Mouse (Mus musculus) ES-Bruce4 (cell line): ENCODE measurements around the gene Tsfm. TPM values are rescaled to one million over a fixed set of nuclear protein-coding genes. Genes with fewer than 3 reads are reported as not detected.
A peak's percentile ranks its signal among the peaks of the same experiment; 100 is the strongest.

ENCODE experiments used
- H3K27ac ChIP-seq: 2 replicates; pipeline ENCODE4 v1.5.1; 2012; ENCODE audit warnings: low read length, inconsistent platforms; ENCODE audit not compliant: insufficient read depth
- H3K27me3 ChIP-seq: 2 replicates; pipeline ENCODE4 v1.6.1; 2012; ENCODE audit warnings: mild to moderate bottlenecking, low read length, inconsistent platforms; ENCODE audit not compliant: control insufficient read depth, poor library complexity, insufficient read depth, severe bottlenecking
- H3K36me3 ChIP-seq: 2 replicates; pipeline ENCODE4 v1.6.1; 2012; ENCODE audit warnings: inconsistent platforms, mild to moderate bottlenecking, low read length, moderate library complexity; ENCODE audit not compliant: control insufficient read depth, poor library complexity, insufficient read depth, severe bottlenecking
- H3K4me1 ChIP-seq: one replicate; pipeline ENCODE4 v1.8.1; 2011; ENCODE audit warnings: low read length; ENCODE audit not compliant: control insufficient read depth, insufficient read depth
- H3K4me3 ChIP-seq: 2 replicates; pipeline ENCODE4 v1.5.1; 2011; ENCODE audit warnings: low read depth, mild to moderate bottlenecking, low read length
- H3K9ac ChIP-seq: 2 replicates; pipeline ENCODE4 v1.6.1; 2012; ENCODE audit warnings: low read depth, mild to moderate bottlenecking, inconsistent platforms; ENCODE audit not compliant: poor library complexity, severe bottlenecking
- H3K9me3 ChIP-seq: replicated peaks from 2 replicates; pipeline ENCODE4 v1.6.1; 2012; ENCODE audit warnings: mild to moderate bottlenecking, low read length, inconsistent platforms; ENCODE audit not compliant: control insufficient read depth, poor library complexity, insufficient read depth, severe bottlenecking
- CTCF ChIP-seq: IDR thresholded peaks from one replicate; pipeline ENCODE4 v1.8.1; 2011; ENCODE audit warnings: low read depth, low read length
- EP300 ChIP-seq: IDR thresholded peaks from 2 replicates; pipeline ENCODE4 v1.6.1; 2011; ENCODE audit warnings: low read depth, low read length; ENCODE audit not compliant: insufficient read depth
- POLR2A ChIP-seq: IDR thresholded peaks from one replicate; pipeline ENCODE4 v1.8.1; 2011; ENCODE audit warnings: low read length; ENCODE audit not compliant: insufficient read depth
- polyA plus RNA-seq: library from polyadenylated mRNA; stranded (reverse); fragments of >200 nt; gene quantifications from 2 replicates; pipeline ENCODE4 v1.2.4, GENCODE M21; 2011; ENCODE audit warnings: low read depth; ENCODE audit not compliant: missing spikeins, insufficient read depth, insufficient read length

Gene Tsfm
- polyA plus RNA-seq, 1 experiment: 47.9 TPM

DNA sequence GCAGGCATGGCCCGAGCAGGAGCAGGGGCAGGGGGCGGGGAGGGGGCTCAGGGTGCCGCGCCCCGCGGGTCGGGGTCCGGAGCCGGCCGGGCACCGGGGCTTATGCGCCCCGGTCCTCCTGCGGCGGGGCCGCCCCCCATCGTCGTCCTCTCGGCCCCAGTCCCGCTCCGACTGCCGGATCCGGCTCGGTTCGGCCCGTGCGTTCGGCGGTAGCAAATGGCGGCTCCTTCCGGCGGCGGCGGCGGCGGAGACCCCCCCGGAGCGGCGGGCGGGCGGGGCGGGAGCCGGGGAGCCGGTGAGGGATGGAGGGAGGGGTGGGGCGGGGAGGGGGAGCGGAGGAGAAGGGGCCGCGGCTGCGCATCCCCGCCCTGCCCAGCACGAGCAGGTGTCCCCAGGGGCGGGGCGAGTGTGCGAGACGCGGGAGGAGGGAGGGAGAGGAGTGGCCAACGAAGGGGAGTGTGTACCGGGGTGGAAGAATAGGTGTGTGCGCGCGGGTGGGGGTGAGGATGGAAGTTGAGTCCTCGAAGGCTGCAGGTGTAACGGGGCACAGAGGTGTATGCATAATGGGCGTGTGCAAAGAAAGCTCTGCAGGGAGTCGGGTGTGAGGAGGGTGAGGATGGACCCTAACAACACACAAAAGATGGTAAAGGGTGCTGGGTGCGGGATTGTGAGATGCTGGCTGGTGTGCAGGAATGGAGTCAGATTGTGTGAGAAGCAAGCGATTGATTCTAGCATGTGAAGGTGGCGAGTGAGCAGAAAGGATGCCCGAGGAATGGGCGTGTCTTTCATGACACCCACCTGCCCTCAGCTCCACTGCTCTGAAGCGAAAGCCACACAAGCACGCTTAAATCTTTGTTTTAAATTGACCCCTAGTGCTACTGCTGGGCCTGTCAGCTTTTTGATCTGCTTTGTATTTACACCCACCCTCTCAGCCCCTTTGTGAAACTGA lies 29.6 kb upstream of the Tsfm start, which contains the start of gene March9:
Gene March9 (minus strand): TSS at position 217 of the 949 bp plus-strand sequence.
- Histone ChIP-seq H3K9ac (peak within 1 kb of the TSS; percentile 90), H3K4me1 (peaks cover 2% of the 10 kb centered on the region), H3K9me3 (no peaks in the 10 kb centered on the region), H3K36me3 (peaks cover 12% of the 10 kb centered on the region), H3K4me3 (peak within 1 kb of the TSS; percentile 64), H3K27me3 (no peaks in the 10 kb centered on the region), H3K27ac (0 out of 2 replicates have a peak within 1 kb of the TSS, but pooled peaks have one; percentile 3)
- TF ChIP-seq EP300 (0 out of 2 replicates have a peak, but pooled peaks have one; percentile 6), CTCF (no peak)

DNA sequence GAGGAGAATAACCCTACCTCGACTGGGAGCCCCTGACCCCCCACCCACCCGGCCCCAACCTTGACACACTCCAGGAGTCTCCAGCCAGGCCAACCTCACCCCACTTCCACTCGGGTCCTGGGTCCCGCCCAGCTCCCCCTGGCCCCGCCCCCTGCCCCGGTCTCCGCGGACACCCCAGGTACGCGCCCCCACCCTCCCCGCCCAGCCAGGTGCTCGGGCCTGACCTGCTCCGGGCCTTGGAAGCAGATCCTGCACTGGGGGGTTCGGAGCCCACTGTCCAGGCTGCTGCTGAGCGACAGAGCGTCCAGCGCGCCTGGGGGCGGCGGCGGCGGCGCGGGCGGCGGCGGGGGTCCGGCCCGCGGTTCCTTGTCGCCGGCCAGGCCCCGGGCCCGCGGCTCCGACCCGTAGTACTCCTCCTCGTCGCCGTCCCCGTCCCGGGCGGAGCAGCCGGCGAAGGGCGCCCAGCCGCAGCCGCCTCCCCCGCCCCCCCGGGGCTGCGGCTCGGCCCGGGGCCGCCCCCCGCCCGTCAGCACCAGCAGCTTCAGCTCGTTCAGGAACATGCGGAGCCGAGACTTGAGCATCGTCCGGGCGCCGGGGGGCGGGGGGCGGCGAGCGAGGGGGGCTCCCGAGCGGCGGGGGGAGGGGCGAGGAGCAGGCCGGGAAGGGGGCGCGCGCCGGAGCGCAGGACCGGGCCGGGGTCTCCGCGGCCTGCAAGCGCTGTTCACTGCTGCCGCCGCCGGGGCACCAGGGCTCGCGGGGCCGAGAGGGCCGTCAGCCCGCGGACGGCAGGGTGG lies 28.7 kb upstream of the Tsfm start:
- Histone ChIP-seq H3K36me3 (peaks cover 5% of the 10 kb centered on the region), H3K4me1 (no peaks in the 10 kb centered on the region), H3K9me3 (no peaks in the 10 kb centered on the region), H3K27ac (no peak overlapping the region), H3K27me3 (no peaks in the 10 kb centered on the region), H3K9ac (peak overlapping the region; percentile 90), H3K4me3 (peak overlapping the region; percentile 63)
- TF ChIP-seq POLR2A (no peak), CTCF (no peak), EP300 (no peak)

- no peak overlapping the region for H3K27ac ChIP-seq
- H3K4me1 ChIP-seq: no peaks in the 10 kb centered on the region
- no peaks in the 10 kb centered on the region for H3K27me3 ChIP-seq
- TF ChIP-seq POLR2A: no peak
- TF ChIP-seq CTCF: no peak
- no peak for TF ChIP-seq EP300
- peak overlapping the region; percentile 48 for H3K4me3 ChIP-seq
- peaks cover 5% of the 10 kb centered on the region for H3K36me3 ChIP-seq
- no peaks in the 10 kb centered on the region for H3K9me3 ChIP-seq
- H3K9ac ChIP-seq: peak overlapping the region; percentile 90
These were observed 28.1 kb upstream of the Tsfm start for GRCm38 (mm10) chr10:127058708-127059107.

GRCm38 (mm10) chr10:127058161-127058560 lies 27.5 kb upstream of the Tsfm start:
- H3K4me3 ChIP-seq: no peak overlapping the region
- H3K9ac ChIP-seq: no peak overlapping the region
- no peaks in the 10 kb centered on the region for H3K27me3 ChIP-seq
- no peak for TF ChIP-seq EP300
- TF ChIP-seq POLR2A: no peak
- TF ChIP-seq CTCF: peak; percentile 97
- H3K4me1 ChIP-seq: no peaks in the 10 kb centered on the region
- no peak overlapping the region for H3K27ac ChIP-seq
- H3K36me3 ChIP-seq: peaks cover 5% of the 10 kb centered on the region
- H3K9me3 ChIP-seq: no peaks in the 10 kb centered on the region

- no peak overlapping the region for H3K4me3 ChIP-seq
- TF ChIP-seq POLR2A: no peak
- TF ChIP-seq EP300: no peak
- TF ChIP-seq CTCF: no peak
- no peaks in the 10 kb centered on the region for H3K4me1 ChIP-seq
- no peaks in the 10 kb centered on the region for H3K9me3 ChIP-seq
- no peak overlapping the region for H3K9ac ChIP-seq
- H3K27ac ChIP-seq: no peak overlapping the region
- H3K27me3 ChIP-seq: no peaks in the 10 kb centered on the region
- peaks cover 5% of the 10 kb centered on the region for H3K36me3 ChIP-seq
These were observed 25.9 kb upstream of the Tsfm start for GRCm38 (mm10) chr10:127056490-127056889.

DNA sequence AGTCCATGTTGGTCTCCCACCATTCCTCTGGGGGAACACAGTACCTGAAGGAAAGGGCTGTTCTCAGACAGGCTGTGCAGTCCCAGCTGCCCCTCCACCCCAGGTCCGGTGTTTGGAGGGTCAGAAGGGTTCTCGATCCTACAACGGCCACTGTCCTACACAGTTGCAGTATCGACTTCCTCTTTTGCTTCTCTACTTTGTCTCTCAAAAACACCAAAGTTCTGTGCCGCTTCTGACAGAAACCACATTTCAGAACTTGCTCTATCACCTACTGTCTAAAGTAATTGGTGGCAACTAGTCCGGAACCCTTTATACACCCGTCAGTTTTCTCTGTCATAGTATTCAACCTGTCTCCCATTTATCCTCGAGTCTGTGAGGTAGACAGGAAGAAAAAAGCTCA lies 24.8 kb upstream of the Tsfm start:
- no peaks in the 10 kb centered on the region for H3K4me1 ChIP-seq
- H3K36me3 ChIP-seq: peaks cover 5% of the 10 kb centered on the region
- no peaks in the 10 kb centered on the region for H3K9me3 ChIP-seq
- H3K9ac ChIP-seq: no peak overlapping the region
- no peak overlapping the region for H3K4me3 ChIP-seq
- TF ChIP-seq EP300 (no peak), CTCF (no peak), POLR2A (no peak)
- H3K27ac ChIP-seq: no peak overlapping the region
- no peaks in the 10 kb centered on the region for H3K27me3 ChIP-seq
